Mouse (Mus musculus) left cerebral cortex, postnatal 14 days (tissue): Measurements from ENCODE around the gene Ttc7b. TPM values are rescaled to one million over a fixed set of nuclear protein-coding genes. Genes with fewer than 3 reads are reported as not detected.

Experiments
- DNase-seq, 2 experiments: peaks; one replicate each; pipeline ENCODE4 v3.0.0; 2021 to 2022; ENCODE audit warnings: low spot score in 2 of 2, mixed read lengths in 1 of 2
- intact Hi-C: fragments of 180-260 bp; cut with DNase I; formaldehyde crosslinking; loops from one replicate; pipeline ENCODE4 v1.15.1; 2025
- total RNA-seq, 2 experiments: library from RNA; stranded (reverse); gene quantifications; 2 replicates each; pipeline ENCODE4 v1.2.3; 2021

Gene Ttc7b
- total RNA-seq, 2 experiments from 2014 or later = 178 to 200 TPM

DNA sequence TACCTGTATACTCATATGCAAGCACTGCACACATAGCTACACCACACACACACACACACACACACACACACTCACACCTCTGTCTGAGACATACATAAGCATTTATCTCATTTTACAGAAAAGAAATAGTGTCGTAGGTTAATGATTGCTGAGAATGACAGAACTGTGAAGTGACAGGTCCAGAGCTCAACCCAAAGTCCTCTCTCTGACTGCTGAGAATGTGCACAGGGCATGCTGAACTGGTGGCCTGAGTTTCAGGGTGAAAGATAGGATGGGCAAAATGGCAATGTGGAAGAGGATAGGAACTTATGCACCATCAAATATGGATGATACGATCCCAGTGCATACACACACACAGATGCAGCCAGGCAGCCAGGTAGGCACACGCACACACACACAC is 120.5 kb downstream of the Ttc7b start:
- intact Hi-C loops = no loop called here
- DNase-seq = no peak

DNA sequence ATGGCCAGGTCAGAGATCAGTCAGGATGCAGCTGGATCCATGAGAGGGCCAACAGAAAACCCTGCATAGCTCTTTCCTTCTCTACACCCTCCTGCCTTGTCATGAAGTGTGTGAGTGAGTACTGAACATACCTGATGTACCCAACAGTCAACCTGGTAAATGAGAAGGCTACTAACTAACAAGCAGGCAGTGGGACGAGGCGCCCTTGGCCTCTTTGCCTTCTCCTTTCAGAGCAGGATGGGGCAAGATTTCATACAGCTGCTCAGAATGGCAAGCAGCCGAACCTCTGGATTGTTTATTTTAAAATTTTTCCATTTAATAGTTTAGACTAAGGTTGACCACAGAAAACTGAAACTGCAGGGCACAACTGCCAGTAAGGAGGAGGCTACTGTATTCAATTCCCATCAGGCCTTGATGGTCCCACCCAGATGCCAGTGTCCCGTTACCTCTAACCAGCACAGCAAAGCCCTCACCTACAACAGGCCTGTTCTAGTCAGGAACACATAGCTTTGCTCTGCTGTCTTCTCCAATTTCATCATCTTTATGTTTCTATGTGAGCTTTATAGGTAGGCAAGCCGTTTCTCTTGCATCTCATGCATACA is 121.4 kb downstream of the Ttc7b start:
- DNase-seq = no peak
- intact Hi-C loops = no loop called here

DNA sequence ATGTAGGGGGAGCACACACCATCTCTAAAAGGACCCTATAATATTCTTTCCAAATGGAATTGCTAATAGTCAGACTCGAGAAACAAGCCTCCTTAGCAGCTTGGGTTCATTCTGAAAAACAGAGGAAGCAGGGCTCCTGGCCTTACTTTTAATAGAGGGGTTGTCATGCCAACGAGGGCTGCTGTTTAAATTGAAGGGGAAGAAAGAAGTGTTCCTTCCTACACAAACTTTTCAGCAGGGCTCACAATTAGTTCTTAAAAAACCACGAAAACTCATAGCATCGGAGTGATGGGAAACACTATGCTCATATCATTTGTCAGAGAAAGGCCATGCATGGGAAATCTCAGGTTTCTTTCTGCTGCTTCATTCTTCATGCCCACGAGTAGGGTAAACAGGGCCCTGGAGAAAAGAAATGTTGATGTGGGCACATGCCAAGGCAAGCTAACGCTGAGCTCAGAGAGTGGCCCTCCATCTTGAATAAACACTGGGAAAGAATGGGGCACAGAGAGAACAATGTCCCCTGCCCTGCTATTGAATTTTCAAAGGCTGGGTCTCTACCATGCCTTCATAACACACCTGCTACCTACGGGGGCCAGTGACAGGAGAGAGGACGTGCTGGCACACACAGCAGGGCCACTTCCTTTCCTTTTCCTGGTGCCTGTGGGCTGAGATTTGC is 122.2 kb downstream of the Ttc7b start:
- peak in 1 of 2 experiments; percentile 31 for DNase-seq
- intact Hi-C loops = no loop called here

DNA sequence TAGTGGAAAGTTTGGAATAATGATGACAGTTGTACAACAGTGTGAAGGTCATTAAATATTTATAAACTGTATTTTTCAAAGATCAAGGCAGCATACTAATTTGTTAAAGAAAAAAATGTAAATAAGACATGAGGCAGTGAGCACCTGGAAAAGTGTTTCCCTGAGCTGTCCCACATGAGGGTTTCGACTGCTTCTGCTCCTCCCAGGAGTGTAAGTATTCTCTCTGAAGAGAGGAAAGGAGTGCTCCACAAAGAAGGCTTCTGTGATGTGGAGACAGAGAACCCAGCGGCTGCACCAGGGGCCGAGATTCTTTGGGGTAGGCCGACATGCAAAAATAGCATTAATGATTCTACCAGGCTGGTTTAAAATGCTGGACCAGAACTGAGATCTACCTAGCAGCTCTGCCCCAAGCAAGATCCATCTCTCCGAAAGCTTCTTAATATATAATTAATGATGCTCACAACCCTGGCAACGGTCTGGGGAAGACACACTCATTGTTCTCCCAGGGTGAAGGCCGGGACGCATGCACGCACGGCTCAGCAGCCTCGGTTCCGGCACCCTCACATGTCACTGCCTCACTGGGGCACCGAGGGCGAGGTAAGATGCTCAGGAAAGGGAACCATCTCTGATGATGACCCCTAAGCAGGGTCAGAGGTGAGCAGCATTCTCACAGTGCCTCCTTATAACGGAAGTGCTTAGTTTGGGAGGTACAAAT is 123.0 kb downstream of the Ttc7b start:
- DNase-seq = no peak
- intact Hi-C loops = no loop called here

DNA sequence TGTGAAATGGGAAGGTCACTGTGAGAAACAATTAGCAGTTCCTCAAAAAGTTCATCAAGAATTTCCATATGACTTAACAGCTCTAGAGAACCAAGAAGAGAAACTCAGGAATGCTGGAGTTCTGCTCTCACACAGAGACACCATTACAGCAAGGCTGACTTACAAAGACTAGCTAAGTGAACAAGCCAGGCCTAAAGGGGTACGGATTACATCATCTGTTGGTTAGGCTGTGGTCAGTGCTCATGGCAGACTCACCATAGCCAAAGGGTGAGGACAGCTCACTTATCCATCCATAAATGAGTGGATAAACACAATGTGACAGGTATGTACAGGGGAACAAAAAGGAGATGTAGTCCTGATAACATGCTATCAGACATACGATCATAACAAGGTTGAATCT is 123.8 kb downstream of the Ttc7b start:
- DNase-seq = no peak
- intact Hi-C loops = no loop called here

DNA sequence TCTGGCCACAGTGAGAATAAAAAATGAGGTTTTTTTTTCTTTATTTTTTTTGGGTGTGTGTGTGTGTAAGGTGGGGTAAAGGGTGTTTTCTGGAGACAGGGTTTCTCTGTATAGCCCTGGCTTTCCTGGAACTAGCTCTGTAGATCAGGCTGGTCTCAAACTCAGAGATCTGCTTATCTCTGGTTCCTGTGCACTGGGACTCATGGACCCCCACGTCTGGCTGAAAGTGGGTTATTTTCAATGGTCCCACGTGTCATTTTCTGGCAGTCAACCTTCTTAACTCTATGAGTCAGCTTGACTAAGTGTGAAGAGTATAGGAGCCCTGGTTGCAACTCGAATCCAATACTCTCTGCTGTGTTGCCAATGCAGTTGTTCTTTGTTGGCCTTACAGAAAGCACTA is 127.1 kb downstream of the Ttc7b start:
- intact Hi-C loops = no loop called here
- DNase-seq = no peak

- intact Hi-C loops = no loop called here
Measured at GRCm38 (mm10) chr12:100393109-100393508, 127.5 kb downstream of the Ttc7b start.

GRCm38 (mm10) chr12:100392466-100392865 is 128.2 kb downstream of the Ttc7b start:
- peak in 1 of 2 experiments; percentile 40 for DNase-seq
- intact Hi-C loops = no loop called here

More at GRCm38 (mm10) chr12:100393109-100393508, 127.5 kb downstream of the Ttc7b start:
- no peak for DNase-seq

- no peak for DNase-seq
- intact Hi-C loops = no loop called here
Measured at GRCm38 (mm10) chr12:100391890-100392289, 128.7 kb downstream of the Ttc7b start.

DNA sequence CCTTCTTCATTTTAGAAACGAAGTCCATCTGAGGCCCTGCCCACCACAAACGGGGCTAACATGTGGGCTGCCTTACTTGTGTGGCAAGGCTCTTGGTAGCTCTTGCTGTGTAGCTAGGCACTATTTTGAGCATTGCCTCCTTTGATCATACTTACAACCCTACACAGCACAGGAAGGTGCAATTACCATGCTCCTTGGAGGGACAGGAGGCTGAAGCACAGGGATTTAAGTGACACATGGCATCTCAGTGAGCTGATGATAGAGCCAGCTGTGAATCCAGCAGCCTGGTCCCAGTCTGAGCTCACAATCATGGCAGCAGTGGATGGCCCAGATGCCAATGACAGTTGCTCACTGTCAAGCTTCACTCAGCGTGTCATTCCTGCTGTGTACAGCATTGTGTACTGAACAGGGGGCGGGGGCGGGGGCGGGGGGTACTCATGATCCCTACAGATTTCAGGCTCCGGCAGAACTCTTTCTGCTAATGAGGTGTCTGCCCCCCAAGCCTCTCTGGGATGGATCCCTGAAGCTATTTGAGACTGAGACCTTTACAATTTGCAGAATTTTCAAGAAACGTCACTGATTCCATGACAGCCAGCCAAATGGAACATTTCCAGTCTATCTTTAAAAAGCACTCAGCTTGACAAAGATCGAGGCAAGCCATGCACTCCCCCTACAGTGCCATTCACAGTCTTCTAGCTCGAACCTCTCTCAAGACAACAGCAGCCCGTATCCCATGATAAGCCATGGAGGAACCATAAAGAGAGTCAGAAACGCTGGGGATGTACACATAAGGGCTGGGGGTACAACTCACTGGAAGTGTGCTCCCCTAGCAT is 130.5 kb downstream of the Ttc7b start:
- DNase-seq = peak in 1 of 2 experiments; percentile 74
- intact Hi-C loops = no loop called here

DNA sequence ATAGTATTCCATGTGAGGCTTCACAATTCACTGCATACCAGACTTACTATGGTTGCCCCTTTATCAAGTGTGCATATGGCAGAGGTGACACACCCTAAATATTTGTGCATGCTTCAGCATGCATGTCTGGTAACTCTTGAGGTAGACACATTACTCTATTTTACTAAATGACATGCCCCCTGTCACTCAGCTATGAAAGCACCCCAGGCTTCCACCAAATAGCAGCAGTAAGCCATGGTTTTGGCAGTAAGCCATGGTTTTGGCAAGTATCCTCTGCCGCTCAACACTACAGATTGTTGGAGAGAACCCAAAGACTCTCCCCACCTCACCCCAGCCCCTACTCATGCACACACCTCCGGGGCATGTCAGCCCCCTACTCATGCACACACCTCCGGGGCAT is 134.4 kb downstream of the Ttc7b start:
- no peak for DNase-seq
- intact Hi-C loops = no loop called here

GRCm38 (mm10) chr12:100382526-100382925 is 138.1 kb downstream of the Ttc7b start:
- intact Hi-C loops = no loop called here
- no peak for DNase-seq

- intact Hi-C loops = no loop called here
Measured at GRCm38 (mm10) chr12:100381941-100382340, 138.7 kb downstream of the Ttc7b start.

DNA sequence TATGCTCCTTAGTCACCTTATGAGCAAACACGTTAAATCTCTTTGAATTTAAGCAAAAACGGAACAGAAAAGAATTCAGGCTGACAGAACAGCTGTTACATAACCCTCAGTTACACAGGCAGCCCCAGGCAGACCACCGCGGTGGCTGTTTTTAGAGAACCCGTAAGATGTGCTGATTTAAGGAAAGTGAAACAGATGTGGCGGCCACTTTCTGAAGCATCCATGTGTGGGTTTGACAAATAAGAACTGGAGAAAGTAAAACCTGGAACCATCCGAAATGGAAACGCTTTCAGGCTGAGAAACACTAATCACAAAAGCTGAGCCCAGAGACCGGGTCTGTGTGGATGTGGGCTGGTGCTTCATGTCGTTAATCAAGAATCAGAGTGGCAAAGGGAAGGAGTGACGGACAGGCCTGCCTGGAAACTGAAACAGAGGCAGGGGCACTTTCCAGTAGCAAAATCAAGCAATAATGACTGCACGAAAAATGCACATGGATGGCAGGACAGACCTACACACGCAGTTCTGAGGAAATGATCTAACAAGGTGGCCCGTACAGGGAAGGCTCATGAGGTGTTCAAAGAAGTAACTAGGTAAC is 139.8 kb downstream of the Ttc7b start:
- peak in 1 of 2 experiments; percentile 55 for DNase-seq
- intact Hi-C loops = no loop called here

More at GRCm38 (mm10) chr12:100381941-100382340, 138.7 kb downstream of the Ttc7b start:
- no peak for DNase-seq

DNA sequence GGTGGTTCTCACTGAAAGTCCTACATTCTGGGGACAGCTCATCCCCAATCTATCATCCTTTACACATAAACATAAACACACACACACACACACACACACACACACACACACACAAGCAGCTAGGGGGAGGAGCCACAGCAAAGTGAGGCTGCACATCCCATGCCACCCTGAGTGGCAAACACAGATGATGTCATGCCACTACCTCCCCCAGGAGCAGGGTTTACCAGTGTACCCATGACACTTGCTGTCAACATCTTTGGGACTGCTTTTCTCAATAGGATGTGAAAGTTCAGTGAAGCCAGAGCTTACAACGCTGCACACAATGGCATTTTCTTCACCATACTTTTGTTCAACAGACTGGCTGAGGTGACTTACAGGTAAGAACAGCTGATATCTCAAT is 140.8 kb downstream of the Ttc7b start:
- intact Hi-C loops = no loop called here
- DNase-seq = no peak

GRCm38 (mm10) chr12:100378266-100378665 is 142.4 kb downstream of the Ttc7b start:
- no peak for DNase-seq
- intact Hi-C loops = no loop called here

- DNase-seq = no peak
- intact Hi-C loops = no loop called here
Measured at GRCm38 (mm10) chr12:100377791-100378190, 142.8 kb downstream of the Ttc7b start.

GRCm38 (mm10) chr12:100375801-100376200 is 144.8 kb downstream of the Ttc7b start:
- no peak for DNase-seq
- intact Hi-C loops = no loop called here

DNA sequence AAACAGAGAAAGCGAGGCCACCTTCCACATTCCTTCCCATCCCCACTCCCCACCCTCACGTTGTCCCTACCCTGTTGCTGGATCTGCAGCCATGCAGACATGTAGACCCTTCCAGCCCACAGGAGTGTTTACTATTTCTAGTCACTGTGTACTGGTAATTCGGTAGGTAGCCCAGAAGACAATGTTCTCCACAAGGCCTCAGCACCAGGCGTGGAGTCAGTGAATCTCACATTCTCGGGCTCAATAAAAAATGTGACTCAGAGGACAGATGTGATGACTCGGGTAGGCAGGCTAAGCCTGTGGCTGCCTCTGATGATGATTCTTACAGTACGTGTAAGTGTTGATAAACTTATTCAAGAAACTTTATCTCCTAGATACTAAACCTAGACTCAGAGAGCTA is 147.8 kb downstream of the Ttc7b start:
- intact Hi-C loops = no loop called here
- DNase-seq = no peak
